Mouse (Mus musculus) adrenal gland, postnatal 25 days (tissue): ENCODE results near the gene Il1rn. TPM values are rescaled to one million over a fixed set of nuclear protein-coding genes. Genes with fewer than 3 reads are reported as not detected.

Experiments used
- DNase-seq: peaks from one replicate; pipeline ENCODE4 v3.0.0; 2021; ENCODE audit warnings: mixed read lengths
- total RNA-seq: library from RNA; stranded (reverse); gene quantifications from 2 replicates; pipeline ENCODE4 v1.2.3, GENCODE M21; 2021

The Il1rn gene
- total RNA-seq, 1 experiment from 2014 or later: 0.43 TPM

DNA sequence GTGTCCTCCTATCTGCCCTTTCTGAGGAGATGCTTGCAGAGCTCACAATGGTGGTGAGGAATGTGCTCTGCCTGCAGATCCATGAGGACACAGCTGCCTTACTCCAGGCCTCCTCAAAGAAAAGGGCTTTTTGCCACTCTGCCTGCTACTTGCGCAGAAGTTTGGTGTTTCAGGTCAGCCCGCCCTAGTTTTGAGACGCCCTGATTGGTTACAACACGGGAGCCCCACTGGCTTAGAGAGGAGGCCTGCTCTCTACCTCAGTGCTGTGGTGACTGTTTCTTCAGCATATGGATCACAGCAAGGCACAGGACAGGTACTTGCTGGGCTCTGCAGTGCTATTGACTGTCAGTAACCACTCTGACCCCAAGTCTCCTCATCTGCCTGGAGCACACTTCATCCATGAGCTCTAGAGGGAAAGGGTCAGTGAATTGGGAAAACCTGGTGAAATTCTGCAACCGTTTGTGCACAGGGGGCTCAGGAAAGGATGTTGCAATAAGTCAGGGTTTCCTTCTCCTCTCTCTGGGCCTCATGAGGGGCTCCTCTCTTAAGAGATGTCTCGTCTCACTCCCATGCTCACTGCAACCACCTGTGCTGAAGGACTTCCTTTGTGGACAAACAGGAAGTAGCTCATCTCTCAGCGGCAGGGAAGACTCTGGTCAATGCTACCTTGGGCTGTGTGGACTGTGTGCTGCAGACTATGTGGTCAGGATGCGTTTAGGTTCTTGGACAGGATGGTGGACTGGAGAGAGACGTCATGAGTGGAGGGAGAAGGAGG lies 46.0 kb downstream of the Il1rn start:
- DNase-seq: no peak

DNA sequence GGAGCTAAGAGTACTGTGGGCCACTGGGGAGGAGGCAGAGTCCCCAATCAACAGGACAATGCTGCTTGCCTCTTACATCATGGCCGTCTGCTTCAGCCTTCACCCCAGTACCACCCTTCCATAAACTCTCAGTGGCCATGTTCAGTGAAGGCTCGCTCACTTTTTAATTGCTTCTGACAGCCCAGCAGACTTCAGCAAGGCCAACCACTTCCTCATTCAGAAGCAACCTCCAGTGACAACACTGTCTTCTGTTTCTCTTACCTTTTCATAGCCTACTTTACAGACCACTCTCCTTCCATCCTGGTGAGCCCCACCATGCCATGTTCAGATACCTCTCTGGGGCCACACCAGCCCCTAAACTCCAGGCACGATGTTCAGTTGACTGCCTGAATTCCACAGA lies 47.0 kb downstream of the Il1rn start:
- no peak for DNase-seq

DNA sequence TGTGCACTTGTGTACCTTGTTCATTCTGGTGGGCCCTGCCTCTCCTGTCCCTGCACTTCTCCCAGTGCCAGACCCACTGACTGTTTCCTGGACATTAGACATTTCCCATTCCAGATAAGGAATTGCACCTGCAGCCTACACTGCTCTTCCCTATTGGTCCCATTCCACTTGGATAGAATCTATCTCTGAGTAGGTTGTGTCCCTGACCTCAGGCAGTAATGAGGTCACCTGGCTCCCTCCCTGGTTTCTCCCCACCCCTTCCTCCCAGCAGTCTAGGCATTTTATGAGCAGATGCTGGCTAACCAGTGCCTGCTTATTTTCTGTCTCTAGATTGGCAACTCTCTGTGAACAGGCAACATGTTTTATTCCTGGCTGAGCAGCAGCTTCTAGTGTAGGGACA lies 47.7 kb downstream of the Il1rn start:
- DNase-seq: no peak

DNA sequence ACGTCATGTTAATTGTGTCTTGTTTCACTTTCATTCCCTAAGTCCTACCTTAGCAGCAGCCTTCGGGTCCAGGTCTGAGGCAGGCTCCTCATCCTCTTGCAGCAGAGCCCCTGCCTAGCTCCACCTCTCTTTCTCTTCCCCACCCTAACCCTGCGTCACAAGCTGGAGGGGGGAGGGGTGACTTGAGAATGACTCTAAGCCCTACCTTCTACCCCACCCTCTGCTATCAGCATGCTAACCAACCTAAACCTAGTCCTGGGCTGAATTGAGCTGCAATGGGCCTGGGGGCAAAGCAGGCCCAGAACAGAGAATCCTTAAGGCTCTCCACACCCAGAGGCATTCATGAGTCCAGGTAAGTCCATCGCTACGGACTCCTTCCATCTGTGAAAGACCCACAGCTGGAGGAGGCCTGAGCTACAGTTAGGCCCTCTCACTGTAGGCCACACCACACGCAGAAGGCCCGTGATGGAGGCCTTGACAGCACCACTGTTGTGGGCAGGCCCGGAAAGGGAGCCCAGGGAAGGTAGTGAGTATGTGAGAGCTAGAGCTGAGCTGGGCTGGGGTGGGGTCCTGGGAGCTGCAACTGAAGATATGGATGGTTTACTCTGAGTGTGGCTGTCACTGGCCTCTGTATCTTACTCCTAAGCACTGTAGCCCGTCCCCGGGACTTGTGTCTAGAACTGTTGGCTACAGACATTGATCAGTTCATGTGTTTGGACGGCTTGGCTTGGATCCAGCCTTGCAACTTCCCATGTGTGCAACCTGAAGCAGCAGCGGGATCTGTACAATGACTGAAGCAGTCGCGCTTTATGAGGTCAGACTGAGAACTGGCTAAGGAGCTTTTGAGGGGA lies 48.7 kb downstream of the Il1rn start:
- DNase-seq: no peak

DNA sequence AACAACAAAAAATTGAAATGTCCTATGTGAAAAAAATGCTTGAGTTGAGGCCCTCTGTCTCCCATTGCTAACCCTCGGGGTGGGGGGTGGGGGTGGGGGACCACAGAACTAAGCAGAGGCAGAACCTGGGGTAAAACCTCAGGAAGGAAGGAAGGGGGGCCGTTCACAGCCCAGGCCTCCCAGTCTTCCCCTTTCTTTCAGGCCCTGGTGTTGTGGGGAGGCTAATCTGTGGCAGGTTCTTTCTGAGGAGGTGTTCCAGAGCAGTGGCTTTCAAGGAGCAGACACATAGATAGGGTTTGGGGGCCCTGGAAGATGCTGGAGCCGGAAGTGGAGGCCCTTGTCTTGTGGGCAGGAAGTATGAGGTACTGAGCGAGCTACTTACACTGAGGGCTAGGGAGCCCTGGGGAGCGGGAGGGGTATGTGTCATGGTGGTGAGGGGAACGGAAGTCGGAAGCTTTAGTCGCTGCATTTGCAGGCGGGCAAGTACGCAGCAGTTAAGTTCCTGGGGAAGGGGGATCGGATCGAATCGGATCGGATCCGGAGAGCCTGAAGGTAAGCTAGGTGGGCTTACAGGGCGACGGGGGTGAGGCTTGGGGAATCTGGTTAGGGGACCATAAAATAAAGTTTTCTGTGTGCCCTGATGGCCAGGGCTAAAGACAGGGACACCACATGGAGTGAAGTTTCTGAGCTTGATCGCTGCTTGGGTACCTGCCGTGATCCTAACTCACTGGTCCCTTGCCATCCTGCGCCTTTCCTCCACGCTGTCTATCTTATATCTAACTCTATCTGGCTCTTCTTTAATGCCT lies 49.7 kb downstream of the Il1rn start:
- DNase-seq: no peak

DNA sequence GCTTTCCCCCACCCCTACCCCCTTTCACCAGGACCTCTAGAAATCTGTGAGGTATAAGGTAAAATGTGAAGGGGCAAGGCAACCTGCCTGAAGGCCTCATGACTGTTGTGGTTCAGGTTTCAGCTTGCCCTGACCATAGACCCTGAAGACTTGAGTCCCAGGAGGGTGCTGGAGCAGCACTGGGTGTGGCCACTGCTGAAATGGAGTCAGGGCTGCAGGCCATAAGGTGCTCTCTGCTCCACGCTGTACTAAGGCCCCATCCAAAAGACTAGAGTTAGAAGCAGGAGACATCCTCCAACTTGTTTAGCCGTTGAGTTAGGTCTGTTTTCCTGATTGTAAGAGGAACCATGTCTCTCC lies 50.3 kb downstream of the Il1rn start:
- no peak for DNase-seq

DNA sequence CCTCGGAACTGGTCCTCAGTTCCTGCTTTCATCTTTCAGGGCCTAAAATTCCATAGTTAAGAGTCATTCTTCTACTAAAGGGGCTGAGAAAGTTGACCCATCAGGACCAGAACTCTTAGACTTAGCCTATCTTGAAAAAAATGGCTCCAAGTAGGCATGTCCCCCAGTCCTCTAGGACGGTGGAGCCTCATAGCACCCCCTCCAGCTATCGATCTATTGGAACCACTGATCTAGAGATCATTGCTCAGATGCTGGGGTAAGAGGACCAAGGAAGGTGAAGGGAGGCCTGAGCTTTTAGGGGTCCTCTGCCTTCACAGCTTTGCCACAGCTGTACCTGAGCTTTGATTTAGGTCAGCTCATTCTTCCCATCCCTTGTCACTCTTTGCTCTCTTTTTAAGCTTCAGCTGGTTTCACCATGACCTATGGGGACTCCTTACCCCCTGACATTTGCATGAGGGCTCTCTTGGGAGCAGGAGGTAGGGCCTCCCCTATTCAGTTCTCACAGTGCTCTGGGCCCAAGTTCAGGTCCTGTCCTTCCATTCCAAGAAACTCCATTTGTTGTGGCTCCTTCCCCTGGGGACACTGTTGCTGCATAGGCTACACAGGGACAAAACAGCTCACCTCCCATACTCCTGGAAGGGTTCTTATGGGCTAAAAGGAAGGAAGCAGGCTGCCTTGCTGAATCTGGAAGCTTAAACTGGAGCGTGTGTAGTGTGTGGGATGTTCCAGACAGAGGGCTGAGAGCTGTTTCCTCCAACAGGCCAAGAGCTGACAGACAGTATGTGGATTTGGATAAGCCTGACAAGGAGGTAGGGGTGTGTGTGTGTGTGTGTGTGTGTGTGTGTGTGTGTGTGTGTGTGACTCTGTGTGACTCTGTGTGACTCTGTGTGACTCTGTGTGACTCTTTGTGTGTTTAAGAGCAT lies 51.0 kb downstream of the Il1rn start:
- no peak for DNase-seq

DNA sequence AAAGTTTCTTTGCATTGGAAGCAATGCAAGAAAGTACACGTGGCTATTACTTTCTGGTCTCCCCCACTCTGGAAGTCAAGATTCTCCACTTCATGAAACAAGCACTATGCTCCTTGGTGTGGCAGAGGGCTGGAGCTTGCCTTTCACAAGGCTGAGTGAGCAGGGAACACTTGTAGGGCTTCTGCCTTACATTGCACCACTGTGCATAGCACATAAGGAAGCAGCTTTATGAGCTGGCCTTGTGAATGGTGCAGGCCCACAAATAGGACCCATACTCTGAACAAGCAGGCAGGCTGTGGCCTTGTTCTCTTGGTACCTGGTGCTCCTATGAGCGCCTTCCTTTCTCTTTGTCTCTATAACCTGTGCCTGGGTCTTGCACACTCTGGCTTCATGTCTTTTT lies 56.6 kb downstream of the Il1rn start:
- no peak for DNase-seq

DNA sequence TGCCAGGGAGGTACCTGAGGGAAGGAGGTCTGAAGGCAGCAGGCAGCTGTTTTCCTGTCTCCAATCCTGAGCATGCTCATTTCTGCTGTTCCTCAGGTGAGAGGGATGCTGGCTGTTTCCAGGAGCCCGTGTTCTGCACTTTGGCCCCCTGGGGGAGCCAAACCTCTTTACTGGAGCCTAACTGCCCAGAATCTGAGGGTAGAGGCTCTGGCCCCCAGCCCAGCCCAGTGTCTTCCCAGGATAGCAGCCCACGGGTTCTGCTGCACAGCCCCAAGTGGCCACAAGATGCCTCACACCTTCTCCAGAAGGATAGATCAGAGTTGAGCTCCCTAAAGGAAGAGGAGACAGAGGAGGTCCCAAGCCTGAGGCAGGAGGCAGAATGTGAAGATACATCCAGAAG lies 60.5 kb downstream of the Il1rn start:
- no peak for DNase-seq

DNA sequence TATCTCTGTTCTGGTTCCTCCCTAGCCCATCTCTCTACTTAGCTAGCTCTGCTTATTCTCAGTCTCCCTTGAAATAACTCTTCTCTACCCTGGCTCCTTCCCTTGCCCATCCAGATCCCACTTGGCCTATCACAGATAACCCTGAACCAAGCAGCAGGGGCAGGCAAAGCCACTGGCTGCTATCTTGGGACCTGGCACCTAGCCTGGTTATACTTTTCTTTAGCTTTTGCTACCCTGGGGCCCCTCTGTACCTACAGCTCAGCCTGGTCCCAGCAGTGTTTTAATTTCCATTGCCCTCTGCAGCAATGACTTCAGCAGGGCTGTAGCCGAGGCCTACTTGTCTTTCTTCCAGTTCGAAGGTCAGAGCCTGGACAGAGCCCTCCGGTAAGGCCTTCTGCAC lies 64.1 kb downstream of the Il1rn start:
- DNase-seq: no peak

Other genes starting within 250 kb of the Il1rn start
- not detected in 2 replicates for gene Tbpl2, start 240.3 kb upstream of the Il1rn start, total RNA-seq
- not detected in 2 replicates for gene Il1f8, start 183.7 kb upstream of the Il1rn start, total RNA-seq
- gene Il1f9, start 150.4 kb upstream of the Il1rn start, total RNA-seq: not detected in 2 replicates
- gene Il1f6, start 121.4 kb upstream of the Il1rn start, total RNA-seq: not detected in 2 replicates
- not detected in 2 replicates for gene Il1f5, start 59.9 kb upstream of the Il1rn start, total RNA-seq
- gene Il1f10, start 45.7 kb upstream of the Il1rn start, total RNA-seq: not detected in 2 replicates
- gene Psd4, start 30.7 kb downstream of the Il1rn start, total RNA-seq: 2.5 and 3.6 TPM in 2 replicates
- not detected in 2 replicates for gene Pax8, start 138.7 kb downstream of the Il1rn start, total RNA-seq